Mouse (Mus musculus): Measurements from ENCODE around the gene Pnliprp2.

The Pnliprp2 gene

GRCm38 (mm10) chr19:58759423-58759822 lies at the start of gene Pnliprp2:
TSS of gene Pnliprp2 (plus strand) at chr19:58759719.
- DNase-seq, result no peak

GRCm38 (mm10) chr19:58717925-58718324 lies 41.6 kb upstream of the Pnliprp2 start:
- no peak for DNase-seq

- DNase-seq, result no peak
Observed at GRCm38 (mm10) chr19:58720439-58720838, 39.1 kb upstream of the Pnliprp2 start.

GRCm38 (mm10) chr19:58726551-58726950 lies 33.0 kb upstream of the Pnliprp2 start:
- DNase-seq, result no peak

- DNase-seq, result no peak
Observed at GRCm38 (mm10) chr19:58727756-58728155, 31.8 kb upstream of the Pnliprp2 start.

- DNase-seq, result no peak
Observed at GRCm38 (mm10) chr19:58728445-58729031, 31.0 kb upstream of the Pnliprp2 start, which contains the start of gene Pnliprp1. TSS of gene Pnliprp1 (plus strand) at chr19:58728887.

GRCm38 (mm10) chr19:58733216-58733615 lies 26.3 kb upstream of the Pnliprp2 start:
- DNase-seq, result no peak

GRCm38 (mm10) chr19:58738111-58738510 lies 21.4 kb upstream of the Pnliprp2 start:
- no peak for DNase-seq

- DNase-seq, result no peak
Observed at GRCm38 (mm10) chr19:58741036-58741435, 18.5 kb upstream of the Pnliprp2 start.

- DNase-seq, result no peak
Observed at GRCm38 (mm10) chr19:58742711-58743110, 16.8 kb upstream of the Pnliprp2 start.

GRCm38 (mm10) chr19:58743736-58744135 lies 15.8 kb upstream of the Pnliprp2 start:
- DNase-seq, result no peak

GRCm38 (mm10) chr19:58747498-58748000 lies 12.0 kb upstream of the Pnliprp2 start:
- DNase-seq, result no peak

- DNase-seq, result peak; percentile 9
Observed at GRCm38 (mm10) chr19:58750822-58751221, 8.7 kb upstream of the Pnliprp2 start.

- DNase-seq, result no peak
Observed at GRCm38 (mm10) chr19:58751504-58751903, 8.0 kb upstream of the Pnliprp2 start.

GRCm38 (mm10) chr19:58758871-58759270 lies 648 bp upstream of the Pnliprp2 start:
- DNase-seq, result no peak

- no peak for DNase-seq
Observed at GRCm38 (mm10) chr19:58762316-58762715, 2.8 kb downstream of the Pnliprp2 start.

- peak; percentile 62 for DNase-seq
Observed at GRCm38 (mm10) chr19:58762848-58763541, 3.5 kb downstream of the Pnliprp2 start.

GRCm38 (mm10) chr19:58767329-58767728 lies 7.8 kb downstream of the Pnliprp2 start:
- DNase-seq, result no peak

- no peak for DNase-seq
Observed at GRCm38 (mm10) chr19:58776461-58776860, 16.9 kb downstream of the Pnliprp2 start.

- DNase-seq, result no peak
Observed at GRCm38 (mm10) chr19:58781566-58781965, 22.0 kb downstream of the Pnliprp2 start.

- peak; percentile 51 for DNase-seq
Observed at GRCm38 (mm10) chr19:58783938-58784337, 24.4 kb downstream of the Pnliprp2 start.

- peak; percentile 56 for DNase-seq
Observed at GRCm38 (mm10) chr19:58789194-58789593, 29.7 kb downstream of the Pnliprp2 start.

GRCm38 (mm10) chr19:58794284-58794683 lies 34.8 kb downstream of the Pnliprp2 start, which contains the start of gene 1700019N19Rik:
TSS of gene 1700019N19Rik (minus strand) at chr19:58794461.
- DNase-seq, result no peak

- no peak for DNase-seq
Observed at GRCm38 (mm10) chr19:58795114-58795669, 35.7 kb downstream of the Pnliprp2 start.

All from layer of hippocampus, adult 9-11 months (tissue).